Mouse (Mus musculus) heart, postnatal 36 days (tissue): ENCODE results near the gene Gm15262. TPM values are rescaled to one million over a fixed set of nuclear protein-coding genes. Genes with fewer than 3 reads are reported as not detected.
"Not testable (repeated sequence)": the region's sequence is repeated elsewhere in the genome, so short reads cannot be mapped to it uniquely, and the experiment has no call there.

Source experiments
- DNase-seq, 2 experiments: peaks; one replicate each; pipeline ENCODE4 v3.0.0; 2021 to 2022
- intact Hi-C: fragments of 180-260 bp; cut with DNase I; formaldehyde crosslinking; loops from one replicate; pipeline ENCODE4 v1.15.1; 2025
- total RNA-seq, 2 experiments: library from RNA; stranded (reverse); gene quantifications; 2 replicates each; pipeline ENCODE4 v1.2.3; 2021

Gm15262 gene
- not detected for total RNA-seq

GRCm38 (mm10) chrX:161287156-161287555 is at the start of gene Gm15262:
Gene Gm15262, plus strand, starts transcription at chrX:161287456.
- DNase-seq, intact Hi-C loops: not testable (repeated sequence)

GRCm38 (mm10) chrX:161308131-161308530 is 20.9 kb downstream of the Gm15262 start:
- no peak for DNase-seq
- intact Hi-C loops, result no loop called here

- intact Hi-C loops, result no loop called here
- no peak for DNase-seq
Measured at GRCm38 (mm10) chrX:161316443-161316842, 29.2 kb downstream of the Gm15262 start.

- DNase-seq, result no peak
- intact Hi-C loops, result no loop called here
Measured at GRCm38 (mm10) chrX:161370927-161371326, 83.7 kb downstream of the Gm15262 start.

GRCm38 (mm10) chrX:161371461-161371860 is 84.2 kb downstream of the Gm15262 start:
- DNase-seq, result no peak
- intact Hi-C loops, result no loop called here

GRCm38 (mm10) chrX:161375568-161375967 is 88.3 kb downstream of the Gm15262 start:
- intact Hi-C loops, result no loop called here

GRCm38 (mm10) chrX:161385791-161386190 is 98.5 kb downstream of the Gm15262 start:
- peak; percentile 4 to 39 for DNase-seq
- intact Hi-C loops, result no loop called here

More at GRCm38 (mm10) chrX:161375568-161375967, 88.3 kb downstream of the Gm15262 start:
- DNase-seq, result no peak

- intact Hi-C loops, result no loop called here
- DNase-seq, result no peak
Measured at GRCm38 (mm10) chrX:161387942-161388341, 100.7 kb downstream of the Gm15262 start.

- intact Hi-C loops, result loop anchor here (1.0 to 10.0 kb wide), 2 partner anchors 186 to 427 kb away; no protein-coding TSS in a partner anchor
- peak; percentile 60 to 72 for DNase-seq
Measured at GRCm38 (mm10) chrX:161399110-161399509, 111.9 kb downstream of the Gm15262 start.

GRCm38 (mm10) chrX:161411151-161411550 is 123.9 kb downstream of the Gm15262 start:
- no peak for DNase-seq
- intact Hi-C loops, result loop anchor here (10.0 kb wide), 1 partner anchor 64 kb away; no protein-coding TSS in a partner anchor

Other genes with a start within 250 kb of the Gm15262 start
- gene Scml2, start 170.3 kb upstream of the Gm15262 start, total RNA-seq, result 1 to 10 TPM in 1 of 2 experiments, under 1 TPM in 1; 0.38 to 1.3 TPM